Mouse (Mus musculus) bone marrow macrophage, adult 2 months (primary cell): ENCODE results near the gene Asic2. TPM values are rescaled to one million over a fixed set of nuclear protein-coding genes. Genes with fewer than 3 reads are reported as not detected.

Experiments used
- H3K27ac ChIP-seq: 2 replicates; pipeline ENCODE4 v1.5.1; 2012; ENCODE audit warnings: low read depth, low read length; ENCODE audit not compliant: insufficient read depth
- H3K4me1 ChIP-seq: 2 replicates; pipeline ENCODE4 v1.6.1; 2012; ENCODE audit warnings: low read length; ENCODE audit not compliant: control insufficient read depth, insufficient read depth
- H3K4me3 ChIP-seq: 2 replicates; pipeline ENCODE4 v1.5.1; 2012; ENCODE audit warnings: mild to moderate bottlenecking, low read length, moderate library complexity; ENCODE audit not compliant: insufficient read depth
- CTCF ChIP-seq: IDR thresholded peaks from 2 replicates; pipeline ENCODE4 v1.5.1; 2012; ENCODE audit warnings: low read depth, mild to moderate bottlenecking, low read length, moderate library complexity
- POLR2A ChIP-seq: IDR thresholded peaks from 2 replicates; pipeline ENCODE4 v1.6.1; 2012; ENCODE audit warnings: mild to moderate bottlenecking, low read depth, low read length, borderline replicate concordance
- polyA plus RNA-seq: library from polyadenylated mRNA; stranded (reverse); fragments of >200 nt; gene quantifications from 2 replicates; pipeline ENCODE4 v1.2.4, GENCODE M21; 2012; ENCODE audit not compliant: missing spikeins, insufficient read depth, insufficient read length

Asic2 gene
- polyA plus RNA-seq, 1 experiment: not detected

- Histone ChIP-seq H3K4me3 (no peak overlapping the region), H3K4me1 (no peaks in the 10 kb centered on the region), H3K27ac (no peak overlapping the region)
- TF ChIP-seq CTCF (no peak), POLR2A (no peak)
Measured at GRCm38 (mm10) chr11:80948103-80948502, 1020.2 kb downstream of the Asic2 start.

- TF ChIP-seq POLR2A (no peak), CTCF (no peak)
- Histone ChIP-seq H3K4me3 (no peak overlapping the region), H3K4me1 (no peaks in the 10 kb centered on the region), H3K27ac (no peak overlapping the region)
Measured at GRCm38 (mm10) chr11:80946163-80946562, 1022.1 kb downstream of the Asic2 start.

- Histone ChIP-seq H3K4me3 (no peak overlapping the region), H3K4me1 (no peaks in the 10 kb centered on the region), H3K27ac (no peak overlapping the region)
- TF ChIP-seq CTCF (no peak), POLR2A (no peak)
Measured at GRCm38 (mm10) chr11:80923286-80923951, 1044.8 kb downstream of the Asic2 start.

GRCm38 (mm10) chr11:80918332-80918731 is 1049.9 kb downstream of the Asic2 start:
- H3K4me1 ChIP-seq: no peaks in the 10 kb centered on the region
- no peak overlapping the region for H3K27ac ChIP-seq
- H3K4me3 ChIP-seq: no peak overlapping the region
- TF ChIP-seq CTCF (no peak), POLR2A (no peak)

GRCm38 (mm10) chr11:80917688-80918087 is 1050.6 kb downstream of the Asic2 start:
- Histone ChIP-seq H3K4me1 (no peaks in the 10 kb centered on the region), H3K4me3 (no peak overlapping the region), H3K27ac (no peak overlapping the region)
- TF ChIP-seq POLR2A: no peak
- no peak for TF ChIP-seq CTCF

GRCm38 (mm10) chr11:80913408-80914024 is 1054.7 kb downstream of the Asic2 start:
- no peak overlapping the region for H3K27ac ChIP-seq
- no peaks in the 10 kb centered on the region for H3K4me1 ChIP-seq
- TF ChIP-seq POLR2A (no peak), CTCF (no peak)
- H3K4me3 ChIP-seq: no peak overlapping the region

GRCm38 (mm10) chr11:80912721-80913120 is 1055.5 kb downstream of the Asic2 start:
- TF ChIP-seq POLR2A: no peak
- no peak for TF ChIP-seq CTCF
- Histone ChIP-seq H3K4me3 (no peak overlapping the region), H3K4me1 (no peaks in the 10 kb centered on the region), H3K27ac (no peak overlapping the region)

GRCm38 (mm10) chr11:80907820-80908219 is 1060.4 kb downstream of the Asic2 start:
- no peaks in the 10 kb centered on the region for H3K4me1 ChIP-seq
- no peak overlapping the region for H3K4me3 ChIP-seq
- no peak overlapping the region for H3K27ac ChIP-seq
- no peak for TF ChIP-seq POLR2A
- TF ChIP-seq CTCF: no peak

- H3K4me1 ChIP-seq: no peaks in the 10 kb centered on the region
- no peak overlapping the region for H3K4me3 ChIP-seq
- no peak overlapping the region for H3K27ac ChIP-seq
- TF ChIP-seq CTCF: no peak
- TF ChIP-seq POLR2A: no peak
Measured at GRCm38 (mm10) chr11:80906456-80906855, 1061.8 kb downstream of the Asic2 start.

- no peak overlapping the region for H3K27ac ChIP-seq
Measured at GRCm38 (mm10) chr11:80904559-80904958, 1063.7 kb downstream of the Asic2 start.

More at GRCm38 (mm10) chr11:80904559-80904958, 1063.7 kb downstream of the Asic2 start:
- TF ChIP-seq CTCF (no peak), POLR2A (no peak)
- Histone ChIP-seq H3K4me3 (no peak overlapping the region), H3K4me1 (no peaks in the 10 kb centered on the region)
